Mouse (Mus musculus) megakaryocyte-erythroid progenitor cell, adult 5 weeks (primary cell): ENCODE data around the gene Syt17. TPM values are rescaled to one million over a fixed set of nuclear protein-coding genes. Genes with fewer than 3 reads are reported as not detected.

ENCODE experiments used
- polyA plus RNA-seq: library from polyadenylated mRNA; stranded (reverse); fragments of >175 nt; gene quantifications from 2 replicates; pipeline ENCODE4 v1.2.3, GENCODE M21; 2012

The Syt17 gene
- not detected in 2 replicates for polyA plus RNA-seq

GRCm38 (mm10) chr7:118448134-118448967 lies at the start of gene Syt17:
Gene Syt17 (minus strand): TSS chr7:118448222.

DNA sequence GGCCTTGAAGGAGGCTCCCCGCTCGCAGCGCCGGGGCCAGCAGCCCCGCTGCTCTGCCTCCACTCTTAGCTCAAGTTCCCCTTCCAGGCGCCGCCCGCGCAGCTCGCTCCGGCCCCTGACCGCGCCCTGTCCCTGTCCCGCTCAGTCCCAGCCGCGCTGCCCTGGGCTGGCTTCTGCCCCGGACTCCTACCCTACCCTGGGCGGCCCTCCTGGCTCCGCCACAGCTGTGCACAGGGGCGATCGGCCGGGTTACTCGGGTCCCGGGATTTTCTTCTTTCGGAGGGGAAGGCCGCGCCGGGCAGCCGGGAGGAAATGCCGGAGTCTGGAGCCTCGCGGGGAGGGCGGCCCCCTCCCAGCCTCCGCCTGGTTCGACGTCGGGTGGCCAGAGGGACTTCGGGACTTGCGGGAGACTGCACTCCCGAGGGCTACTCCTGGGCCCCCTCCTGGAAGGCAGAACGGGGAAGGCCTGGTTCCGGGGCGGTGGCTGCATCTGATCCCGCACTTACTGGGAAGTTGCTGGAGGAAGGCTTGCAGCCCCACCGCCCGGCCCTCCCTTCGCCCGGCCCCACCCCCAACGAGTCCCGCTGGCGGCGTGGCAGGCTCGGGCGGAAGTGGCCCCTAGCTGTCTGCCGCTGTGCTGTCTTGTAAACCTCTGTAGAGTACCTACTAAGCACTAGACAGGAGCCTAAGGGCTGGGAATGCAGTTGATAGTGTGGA lies 43.6 kb upstream of the Syt17 start, which contains the start of gene Itpripl2:
Itpripl2 (minus strand) TSS at position 545 of the 717 bp plus-strand sequence.

Other genes with a start within 250 kb of the Syt17 start
- gene Smg1, start 204.6 kb downstream of the Syt17 start, polyA plus RNA-seq: 18.8 and 26.1 TPM in 2 replicates
- 12.1 and 14.7 TPM in 2 replicates for gene Itpripl2, start 43.8 kb upstream of the Syt17 start, polyA plus RNA-seq
- 30.6 and 32.4 TPM in 2 replicates for gene Coq7, start 85.1 kb upstream of the Syt17 start, polyA plus RNA-seq
- gene Tmc7, start 136.5 kb upstream of the Syt17 start, polyA plus RNA-seq: 0.04 and 0.05 TPM in 2 replicates
- not detected in 2 replicates for gene Tmc5, start 149.1 kb upstream of the Syt17 start, polyA plus RNA-seq